Mouse (Mus musculus) kidney, adult 2 months (tissue): ENCODE measurements around the gene Sh3bp4.

Source experiments
- CTCF ChIP-seq: fragments of 200-500 bp; conservative IDR thresholded peaks from 2 replicates; pipeline ENCODE4 v1.5.1; 2011; ENCODE audit warnings: low read depth, mild to moderate bottlenecking, control low read depth, low read length, moderate library complexity, mixed read lengths; ENCODE audit not compliant: insufficient read depth, insufficient read length
- POLR2A ChIP-seq: fragments of 200-500 bp; IDR thresholded peaks from one replicate; pipeline ENCODE4 v1.6.1; 2011; ENCODE audit warnings: low read depth, low read length, control low read depth

- no peak for TF ChIP-seq CTCF
- no peak for TF ChIP-seq POLR2A
Observed at GRCm38 (mm10) chr1:89045403-89045802, 24.8 kb upstream of the Sh3bp4 start.
